Mouse (Mus musculus) NIH3T3 (cell line): ENCODE data around the gene Gm7247.
"Not testable (repeated sequence)": the region's sequence is repeated elsewhere in the genome, so short reads cannot be mapped to it uniquely, and the experiment has no call there.

Experiments
- DNase-seq: peaks from one replicate; pipeline ENCODE4 v3.0.0-alpha.2; 2012; ENCODE audit warnings: low read depth

Gene Gm7247

GRCm38 (mm10) chr14:51496955-51497354 lies 135.4 kb downstream of the Gm7247 start:
- no peak for DNase-seq

- DNase-seq = no peak
Measured at GRCm38 (mm10) chr14:51497958-51498357, 136.4 kb downstream of the Gm7247 start.

- no peak for DNase-seq
Measured at GRCm38 (mm10) chr14:51499707-51500275, 138.2 kb downstream of the Gm7247 start.

GRCm38 (mm10) chr14:51500461-51500860 lies 138.9 kb downstream of the Gm7247 start:
- DNase-seq = no peak

- DNase-seq = no peak
Measured at GRCm38 (mm10) chr14:51507416-51507815, 145.9 kb downstream of the Gm7247 start.

GRCm38 (mm10) chr14:51552490-51552889 lies 190.9 kb downstream of the Gm7247 start, which contains the start of gene Gm5622:
Gm5622 (plus strand) TSS chr14:51552790.
- DNase-seq = no peak

- not testable (repeated sequence) for DNase-seq
Measured at GRCm38 (mm10) chr14:51573963-51574362, 212.4 kb downstream of the Gm7247 start, which contains the start of gene Gm17175. Gm17175 (minus strand) TSS chr14:51574063.

GRCm38 (mm10) chr14:51592039-51592438 lies 230.5 kb downstream of the Gm7247 start, which contains the start of gene Gm17174:
Gm17174 (minus strand) TSS chr14:51592139.
- DNase-seq = not testable (repeated sequence)

- DNase-seq = no peak
Measured at GRCm38 (mm10) chr14:51611210-51611609, 249.7 kb downstream of the Gm7247 start, which contains the start of gene Gm17078. Gm17078 (minus strand) TSS chr14:51611310.
